Comparison of ENCODE assay signal across 26 mouse cellular contexts in the genomic region with DNA sequence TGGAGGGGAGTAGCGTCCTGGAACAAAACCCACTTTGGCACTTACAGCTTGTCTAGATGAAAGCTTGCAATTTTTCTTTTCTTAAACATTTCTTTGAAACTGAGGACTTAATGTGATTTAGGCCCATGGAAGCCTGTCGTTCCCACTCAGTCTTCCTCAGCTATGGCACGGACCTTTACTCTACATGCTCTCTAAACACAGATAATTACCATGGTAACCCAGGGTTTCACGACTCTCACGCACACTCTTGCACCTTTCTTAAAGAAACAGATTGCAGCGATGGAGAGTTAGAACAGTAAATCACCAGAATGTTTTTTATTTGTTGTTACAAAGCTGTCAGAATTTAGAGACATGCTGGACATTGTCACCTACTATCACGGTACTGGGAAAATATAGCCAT.
DNase-seq lines count a peak whose midpoint lies in the region; ATAC-seq and TF ChIP-seq lines count a peak whose summit lies in the region.
"Had no signal": no experiment of that assay in that cellular context is flagged by ENCODE, and none has a peak within 500 bp of the region (broad histone marks: within the 10 kb centered on the region; RNA-seq: fewer than 3 reads in every experiment).

No protein-coding gene starts in this region.

- WGBS in kidney, embryonic 16.5 days = 11% methylated on average over 7 of the region's 7 CpGs
- 10% methylated on average over 7 of the region's 7 CpGs for WGBS in lung, postnatal 0 days
- 20% methylated on average over 7 of the region's 7 CpGs for WGBS in lung, adult 2 months
- 21% methylated on average over 7 of the region's 7 CpGs for WGBS in intestine, embryonic 16.5 days
- WGBS in stomach, postnatal 0 days = 22% methylated on average over 7 of the region's 7 CpGs

- no peaks in the 10 kb centered on the region for H3K36me3 ChIP-seq in kidney, embryonic 16.5 days (ENCODE audit: insufficient read depth, low read length)
- no peaks in the 10 kb centered on the region for H3K36me3 ChIP-seq in lung, postnatal 0 days (ENCODE audit: insufficient read depth, low read length)
- no peaks in the 10 kb centered on the region for H3K36me3 ChIP-seq in intestine, embryonic 16.5 days (ENCODE audit: control insufficient read depth, insufficient read depth, low read length)
- H3K36me3 ChIP-seq in stomach, postnatal 0 days (ENCODE audit: control insufficient read depth, insufficient read depth, low read length) = no peaks in the 10 kb centered on the region
- H3K36me3 ChIP-seq: embryonic facial prominence, embryonic 10.5 days; embryonic facial prominence, embryonic 15.5 days; hindbrain, embryonic 10.5 days; hindbrain, embryonic 15.5 days; limb, embryonic 12.5 days; midbrain, embryonic 13.5 days had no signal

- no peaks in the 10 kb centered on the region for H3K27me3 ChIP-seq in kidney, embryonic 16.5 days (ENCODE audit: insufficient read depth, low read length)
- H3K27me3 ChIP-seq in lung, postnatal 0 days (replicated peaks; ENCODE audit: insufficient read depth, low read length) = no peaks in the 10 kb centered on the region
- H3K27me3 ChIP-seq in intestine, embryonic 16.5 days (replicated peaks; ENCODE audit: control insufficient read depth, insufficient read depth, low read length) = no peaks in the 10 kb centered on the region
- no peaks in the 10 kb centered on the region for H3K27me3 ChIP-seq in stomach, postnatal 0 days (ENCODE audit: control insufficient read depth, insufficient read depth, low read length)
- H3K27me3 ChIP-seq: CH12.LX; embryonic facial prominence, embryonic 15.5 days; forebrain, embryonic 13.5 days; hindbrain, embryonic 15.5 days; midbrain, embryonic 13.5 days had no signal

- H3K9me3 ChIP-seq in kidney, embryonic 16.5 days (ENCODE audit: low read length) = no peaks in the 10 kb centered on the region
- no peaks in the 10 kb centered on the region for H3K9me3 ChIP-seq in lung, postnatal 0 days (ENCODE audit: low read length)
- no peaks in the 10 kb centered on the region for H3K9me3 ChIP-seq in intestine, embryonic 16.5 days (ENCODE audit: control insufficient read depth, low read length)
- H3K9me3 ChIP-seq in stomach, postnatal 0 days (ENCODE audit: control insufficient read depth, low read length) = no peaks in the 10 kb centered on the region
- H3K9me3 ChIP-seq: embryonic facial prominence, embryonic 10.5 days; embryonic facial prominence, embryonic 15.5 days; forebrain, embryonic 13.5 days; hindbrain, embryonic 10.5 days; hindbrain, embryonic 15.5 days; limb, embryonic 12.5 days; midbrain, embryonic 13.5 days had no signal

- no peak overlapping the region for H3K9ac ChIP-seq in kidney, embryonic 16.5 days (replicated peaks; ENCODE audit: low read length)
- no peak overlapping the region for H3K9ac ChIP-seq in lung, postnatal 0 days (replicated peaks; ENCODE audit: low read depth)
- H3K9ac ChIP-seq in intestine, embryonic 16.5 days (ENCODE audit: low read depth, low read length) = no peak overlapping the region
- no peak overlapping the region for H3K9ac ChIP-seq in stomach, postnatal 0 days (ENCODE audit: low read length)
- H3K9ac ChIP-seq: embryonic facial prominence, embryonic 15.5 days; forebrain, embryonic 13.5 days; hindbrain, embryonic 15.5 days; limb, embryonic 12.5 days; midbrain, embryonic 13.5 days had no signal

- ATAC-seq in kidney, embryonic 16.5 days (ENCODE audit: low FRiP score, low TSS enrichment) = no peak
- peak; percentile 75 for ATAC-seq in lung, postnatal 0 days
- ATAC-seq in intestine, embryonic 16.5 days = peak; percentile 91
- peak; percentile 87 for ATAC-seq in stomach, postnatal 0 days (ENCODE audit: low FRiP score, low TSS enrichment)
- ATAC-seq: forebrain, embryonic 13.5 days; inflammation-experienced regulatory T-cells, adult 6 months; midbrain, embryonic 13.5 days had no signal

- TF ChIP-seq POLR2A in lung, adult 2 months (IDR thresholded peaks at IDR 0.05; ENCODE audit: borderline replicate concordance, extremely low read depth, low read depth, low read length) = no peak

- no peak overlapping the region for H3K4me3 ChIP-seq in kidney, embryonic 16.5 days (ENCODE audit: low read length)
- no peak overlapping the region for H3K4me3 ChIP-seq in lung, postnatal 0 days (ENCODE audit: low read depth, low read length)
- no peak overlapping the region for H3K4me3 ChIP-seq in lung, adult 2 months (replicated peaks; ENCODE audit: extremely low read depth, low read depth, low read length)
- no peak overlapping the region for H3K4me3 ChIP-seq in intestine, embryonic 16.5 days (ENCODE audit: low read length)
- no peak overlapping the region for H3K4me3 ChIP-seq in stomach, postnatal 0 days (ENCODE audit: low read depth, low read length)
- no peak overlapping the region for H3K4me3 ChIP-seq in layer of hippocampus, adult 2 months
- H3K4me3 ChIP-seq: embryonic facial prominence, embryonic 10.5 days; embryonic facial prominence, embryonic 15.5 days; forebrain, embryonic 13.5 days; hindbrain, embryonic 10.5 days; hindbrain, embryonic 15.5 days; left cerebral cortex, adult 2 months; limb, embryonic 12.5 days; midbrain, embryonic 13.5 days had no signal

- no peak overlapping the region for H3K4me2 ChIP-seq in kidney, embryonic 16.5 days (replicated peaks; ENCODE audit: low read depth, low read length)
- no peak overlapping the region for H3K4me2 ChIP-seq in lung, postnatal 0 days (replicated peaks; ENCODE audit: low read depth, low read length)
- peak overlapping the region; percentile 33; the same call in 1 of the 2 replicates for H3K4me2 ChIP-seq in intestine, embryonic 16.5 days (ENCODE audit: low read depth, low read length)
- H3K4me2 ChIP-seq in stomach, postnatal 0 days (replicated peaks; ENCODE audit: low read depth) = peak overlapping the region; percentile 14; the same call in 1 of the 2 replicates
- H3K4me2 ChIP-seq: embryonic facial prominence, embryonic 15.5 days; forebrain, embryonic 13.5 days; hindbrain, embryonic 15.5 days; limb, embryonic 12.5 days; midbrain, embryonic 13.5 days had no signal

- H3K4me1 ChIP-seq in kidney, embryonic 16.5 days (ENCODE audit: insufficient read depth, low read length) = peaks cover 17% of the 10 kb centered on the region
- 0 out of 2 replicates have a peak, but pooled peaks cover 3% of the 10 kb centered on the region for H3K4me1 ChIP-seq in lung, postnatal 0 days (ENCODE audit: insufficient read depth, low read depth, low read length)
- no peaks in the 10 kb centered on the region for H3K4me1 ChIP-seq in lung, adult 2 months (ENCODE audit: control insufficient read depth, insufficient read depth, low read length)
- H3K4me1 ChIP-seq in intestine, embryonic 16.5 days (ENCODE audit: control insufficient read depth, insufficient read depth, low read length) = peaks cover 6% of the 10 kb centered on the region; the same call in 1 of the 2 replicates
- no peaks in the 10 kb centered on the region for H3K4me1 ChIP-seq in stomach, postnatal 0 days (replicated peaks; ENCODE audit: control insufficient read depth, insufficient read depth)
- H3K4me1 ChIP-seq: embryonic facial prominence, embryonic 15.5 days; forebrain, embryonic 13.5 days; hindbrain, embryonic 10.5 days; hindbrain, embryonic 15.5 days; limb, embryonic 12.5 days; midbrain, embryonic 13.5 days had no signal

- peak overlapping the region; percentile 71 for H3K27ac ChIP-seq in kidney, embryonic 16.5 days (ENCODE audit: low read length)
- no peak overlapping the region for H3K27ac ChIP-seq in lung, postnatal 0 days (ENCODE audit: low read length)
- H3K27ac ChIP-seq in intestine, embryonic 16.5 days (ENCODE audit: low read length) = no peak overlapping the region
- no peak overlapping the region for H3K27ac ChIP-seq in stomach, postnatal 0 days (replicated peaks)
- H3K27ac ChIP-seq in layer of hippocampus, adult 2 months = no peak overlapping the region
- H3K27ac ChIP-seq: embryonic facial prominence, embryonic 10.5 days; embryonic facial prominence, embryonic 15.5 days; forebrain, embryonic 13.5 days; hindbrain, embryonic 10.5 days; hindbrain, embryonic 15.5 days; left cerebral cortex, adult 2 months; limb, embryonic 12.5 days; macrophage; midbrain, embryonic 13.5 days had no signal

- peak; percentile 14; the same call in 1 of the 2 replicates for TF ChIP-seq EP300 in lung, postnatal 0 days (IDR thresholded peaks at IDR 0.05)
- no peak for TF ChIP-seq EP300 in stomach, postnatal 0 days (optimal IDR thresholded peaks at IDR 0.05)

- no peak for DNase-seq in kidney, postnatal 10 days
- DNase-seq in lung, postnatal 0 days (ENCODE audit: low spot score) = peak; percentile 73
- DNase-seq in lung, adult 2 months = no peak
- peak; percentile 37 for DNase-seq in stomach, postnatal 0 days (ENCODE audit: low spot score)
- DNase-seq in layer of hippocampus, adult 2 months (ENCODE audit: low spot score in 2 of 2) = no peak
- DNase-seq in T-cell, adult 2 months (ENCODE audit: low spot score) = no peak
- DNase-seq: adrenal gland, adult 8-10 months; cerebellum, adult 11 months; cerebellum, adult 9-10 months; cerebellum, postnatal 36 days; gastrocnemius, postnatal 14 days; heart, postnatal 14 days; spleen, adult 18-20 months had no signal

- no peak for TF ChIP-seq CTCF in lung, postnatal 0 days (IDR thresholded peaks at IDR 0.05)
- no peak for TF ChIP-seq CTCF in lung, adult 2 months (IDR thresholded peaks at IDR 0.05; ENCODE audit: insufficient read depth, low read length)
- no peak for TF ChIP-seq CTCF in stomach, postnatal 0 days (IDR thresholded peaks at IDR 0.05; ENCODE audit: low read depth)
- TF ChIP-seq CTCF in layer of hippocampus, adult 2 months (conservative IDR thresholded peaks at IDR 0.05) = no peak

Comparison
In these comparisons a context has a peak if more than half of its experiments do, and no peak if none do; other contexts are left out.
1. DNase-seq: peak in lung, postnatal 0 days (single experiment) and stomach, postnatal 0 days (single experiment); none in kidney, postnatal 10 days (single experiment), lung, adult 2 months (single experiment), layer of hippocampus, adult 2 months (0 of 2) and T-cell, adult 2 months (single experiment).
2. H3K4me2 ChIP-seq: peak in intestine, embryonic 16.5 days (single experiment) and stomach, postnatal 0 days (single experiment); none in kidney, embryonic 16.5 days (single experiment) and lung, postnatal 0 days (single experiment).